Comparison of ENCODE assay signal across 7 mouse cellular contexts in genomic region chr2:160451481-160452238, GRCm38 (mm10).
DNase-seq lines count a peak whose midpoint lies in the region; ATAC-seq and TF ChIP-seq lines count a peak whose summit lies in the region.

No protein-coding gene starts in this region.

- H3K27me3 ChIP-seq in intestine, postnatal 0 days (replicated peaks; ENCODE audit: control insufficient read depth, insufficient read depth, low read length), result no peaks in the 10 kb centered on the region
- H3K27me3 ChIP-seq in limb, embryonic 10.5 days (ENCODE audit: low read depth, poor library complexity, severe bottlenecking), result peaks cover 8% of the 10 kb centered on the region
- no peaks in the 10 kb centered on the region for H3K27me3 ChIP-seq in midbrain, embryonic 11.5 days (ENCODE audit: control insufficient read depth, insufficient read depth, low read length)

- no peaks in the 10 kb centered on the region for H3K4me1 ChIP-seq in intestine, postnatal 0 days (replicated peaks; ENCODE audit: control insufficient read depth, insufficient read depth, low read length)
- H3K4me1 ChIP-seq in limb, embryonic 10.5 days, result peaks cover 37% of the 10 kb centered on the region
- H3K4me1 ChIP-seq in midbrain, embryonic 11.5 days (ENCODE audit: control insufficient read depth, insufficient read depth, low read length), result peaks cover 15% of the 10 kb centered on the region

- WGBS in intestine, postnatal 0 days, result under 1% methylated on average over 21 of the region's 21 CpGs
- WGBS in limb, embryonic 10.5 days, result 1% methylated on average over 21 of the region's 21 CpGs
- WGBS in midbrain, embryonic 11.5 days, result under 1% methylated on average over 21 of the region's 21 CpGs

- no peak for TF ChIP-seq CTCF in intestine, postnatal 0 days (IDR thresholded peaks at IDR 0.05; ENCODE audit: low read depth)

- H3K36me3 ChIP-seq in intestine, postnatal 0 days (ENCODE audit: control insufficient read depth, insufficient read depth), result no peaks in the 10 kb centered on the region
- H3K36me3 ChIP-seq in limb, embryonic 10.5 days, result no peaks in the 10 kb centered on the region
- H3K36me3 ChIP-seq in midbrain, embryonic 11.5 days (ENCODE audit: control insufficient read depth, insufficient read depth, low read length), result no peaks in the 10 kb centered on the region

- peak overlapping the region; percentile 26; the same call in 1 of the 2 replicates for H3K4me3 ChIP-seq in intestine, postnatal 0 days (ENCODE audit: low read depth, low read length)
- H3K4me3 ChIP-seq in limb, embryonic 10.5 days, result peak overlapping the region; percentile 52
- peak overlapping the region; percentile 37 for H3K4me3 ChIP-seq in midbrain, embryonic 11.5 days (ENCODE audit: low read depth, low read length)

- H3K9me3 ChIP-seq in intestine, postnatal 0 days (ENCODE audit: control insufficient read depth), result no peaks in the 10 kb centered on the region
- H3K9me3 ChIP-seq in limb, embryonic 10.5 days (replicated peaks), result no peaks in the 10 kb centered on the region
- H3K9me3 ChIP-seq in midbrain, embryonic 11.5 days (ENCODE audit: control insufficient read depth, low read length), result no peaks in the 10 kb centered on the region

- DNase-seq in adrenal gland, adult 18-20 months (ENCODE audit: low spot score in 2 of 2), result peak; percentile 15 to 52
- DNase-seq in embryo, embryonic 11.5 days (ENCODE audit: low read depth, low spot score), result peak; percentile 68
- peak; percentile 79 for DNase-seq in limb, embryonic 10.5 days (ENCODE audit: low spot score)
- peak; percentile 95 for DNase-seq in midbrain, embryonic 11.5 days (ENCODE audit: low spot score, missing footprints)
- peak; percentile 37 for DNase-seq in right cerebral cortex, postnatal 4 days

- peak; percentile 85 for ATAC-seq in granulocyte monocyte progenitor cell, adult 5-6 weeks (replicated peaks; ENCODE audit: poor library complexity, severe bottlenecking)
- ATAC-seq in intestine, postnatal 0 days, result peak; percentile 60
- peak; percentile 94 for ATAC-seq in midbrain, embryonic 11.5 days (ENCODE audit: low FRiP score)

- H3K9ac ChIP-seq in intestine, postnatal 0 days (ENCODE audit: low read depth, low read length), result peak overlapping the region; percentile 40; the same call in 1 of the 2 replicates
- peak overlapping the region; percentile 68 for H3K9ac ChIP-seq in midbrain, embryonic 11.5 days (ENCODE audit: low read length)

- H3K27ac ChIP-seq in intestine, postnatal 0 days (ENCODE audit: low read depth, low read length), result peak overlapping the region; percentile 23
- H3K27ac ChIP-seq in limb, embryonic 10.5 days, result peak overlapping the region; percentile 90
- peak overlapping the region; percentile 64 for H3K27ac ChIP-seq in midbrain, embryonic 11.5 days (ENCODE audit: low read depth, low read length)

- peak overlapping the region; percentile 60 for H3K4me2 ChIP-seq in intestine, postnatal 0 days (replicated peaks; ENCODE audit: low read depth)
- peak overlapping the region; percentile 81 for H3K4me2 ChIP-seq in midbrain, embryonic 11.5 days

Comparison
In these comparisons a context has a peak if more than half of its experiments do, and no peak if none do; other contexts are left out.
1. Peak in every context shown above with its lines: DNase-seq, ATAC-seq, H3K4me3 ChIP-seq and H3K27ac ChIP-seq.
2. DNase-seq: peak in every context shown above with its lines; median percentile 95 in midbrain, embryonic 11.5 days; 79 in limb, embryonic 10.5 days; 68 in embryo, embryonic 11.5 days; 37 in right cerebral cortex, postnatal 4 days; 34 in adrenal gland, adult 18-20 months.
3. H3K27ac ChIP-seq: peak in every context shown above with its lines; median percentile 90 in limb, embryonic 10.5 days; 64 in midbrain, embryonic 11.5 days; 23 in intestine, postnatal 0 days.